Mouse (Mus musculus) forebrain, embryonic 13.5 days (tissue): ENCODE results near the gene Scai. TPM values are rescaled to one million over a fixed set of nuclear protein-coding genes. Genes with fewer than 3 reads are reported as not detected.

Experiments used
- ATAC-seq: fragments of 200-750 bp; cut with Nextera tagmentation; 2 replicates; pipeline ENCODE4 v1.8.0; 2017
- H3K27ac ChIP-seq: fragments of 300-500 bp; sonication (generic); 2 replicates; pipeline ENCODE4 v1.5.1; 2015; ENCODE audit warnings: inconsistent platforms, mild to moderate bottlenecking, moderate library complexity
- H3K27me3 ChIP-seq: fragments of 300-500 bp; sonication (generic); 2 replicates; pipeline ENCODE4 v1.6.1; 2015; ENCODE audit warnings: mild to moderate bottlenecking, inconsistent platforms
- H3K36me3 ChIP-seq: fragments of 300-500 bp; sonication (generic); 2 replicates; pipeline ENCODE4 v1.6.1; 2015; ENCODE audit warnings: mild to moderate bottlenecking, inconsistent platforms; ENCODE audit not compliant: poor library complexity, severe bottlenecking
- H3K4me1 ChIP-seq: fragments of 300-500 bp; sonication (generic); 2 replicates; pipeline ENCODE4 v1.6.1; 2015; ENCODE audit warnings: inconsistent platforms
- H3K4me2 ChIP-seq: fragments of 300-500 bp; sonication (generic); 2 replicates; pipeline ENCODE4 v1.6.1; 2015; ENCODE audit warnings: inconsistent platforms, mild to moderate bottlenecking, moderate library complexity
- H3K4me3 ChIP-seq: fragments of 300-500 bp; sonication (generic); 2 replicates; pipeline ENCODE4 v1.5.1; 2015; ENCODE audit warnings: mild to moderate bottlenecking, inconsistent platforms
- H3K9ac ChIP-seq: fragments of 300-500 bp; sonication (generic); 2 replicates; pipeline ENCODE4 v1.6.1; 2015; ENCODE audit warnings: mild to moderate bottlenecking, inconsistent platforms
- H3K9me3 ChIP-seq: fragments of 300-500 bp; sonication (generic); replicated peaks from 2 replicates; pipeline ENCODE4 v1.6.1; 2016; ENCODE audit warnings: inconsistent platforms
- WGBS: fragments of 180-500 bp; shearing (Covaris S2); methylation state at CpG from one replicate; pipeline ENCODE4 v1.1.7; 2015; 5-methylcytosine and 5-hydroxymethylcytosine counted together
- polyA plus RNA-seq: library from polyadenylated mRNA; unstranded; fragments of >200 nt; fragmentation: Nextera tagmentation; extraction: Ambion mirVana; gene quantifications from 2 replicates; pipeline ENCODE4 v1.2.1, GENCODE M21; 2015

The Scai gene
- polyA plus RNA-seq, 1 experiment from 2014 or later: 17.0 TPM

DNA sequence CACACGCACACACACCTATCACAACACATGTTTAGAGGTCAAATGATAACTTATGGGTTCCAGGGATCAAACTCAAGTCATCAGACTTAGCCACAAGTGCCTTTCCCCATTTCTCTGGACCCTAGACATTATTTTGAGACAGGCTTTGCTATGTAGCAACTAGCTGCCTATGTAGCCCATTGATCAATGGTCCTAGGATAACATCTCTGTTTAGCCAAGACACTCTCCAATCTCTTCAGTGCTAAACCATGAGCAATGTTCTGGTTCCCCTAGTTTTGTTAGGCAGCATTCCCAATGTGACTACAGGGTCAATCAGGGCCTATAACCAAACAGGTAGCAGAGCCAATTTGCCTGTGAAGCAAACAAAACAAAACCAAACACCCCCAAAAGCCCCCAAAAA, 142.0 kb downstream of the Scai start:
- ATAC-seq: no peak
- Histone ChIP-seq H3K9ac (no peak overlapping the region), H3K4me1 (no peaks in the 10 kb centered on the region), H3K36me3 (peaks cover 83% of the 10 kb centered on the region), H3K27ac (no peak overlapping the region), H3K9me3 (no peaks in the 10 kb centered on the region), H3K4me2 (no peak overlapping the region), H3K4me3 (no peak overlapping the region), H3K27me3 (no peaks in the 10 kb centered on the region)
- WGBS: 100% methylated on average over 1 of the region's 1 CpGs

DNA sequence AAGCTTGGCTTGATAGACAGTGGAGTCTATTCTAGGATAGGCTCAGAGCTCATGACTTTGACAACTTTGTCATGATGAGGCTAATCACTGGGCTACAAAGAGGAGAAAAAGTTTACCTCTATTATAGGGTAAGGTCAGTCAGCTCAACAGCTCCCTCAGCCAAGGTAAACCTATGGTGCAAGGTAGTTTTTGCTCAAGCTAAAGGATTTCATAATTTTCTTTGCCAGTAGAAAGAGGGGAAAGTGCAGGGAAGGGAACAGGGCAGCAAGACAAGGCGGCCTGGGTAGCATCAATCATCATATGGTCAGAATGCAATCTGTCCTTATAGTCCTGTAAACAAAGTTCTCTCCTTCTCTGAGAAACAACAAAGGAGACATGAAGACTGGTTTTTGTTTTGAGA, 150.3 kb downstream of the Scai start:
- H3K36me3 ChIP-seq: peaks cover 81% of the 10 kb centered on the region
- WGBS: 100% methylated on average over 1 of the region's 1 CpGs
- ATAC-seq: no peak

DNA sequence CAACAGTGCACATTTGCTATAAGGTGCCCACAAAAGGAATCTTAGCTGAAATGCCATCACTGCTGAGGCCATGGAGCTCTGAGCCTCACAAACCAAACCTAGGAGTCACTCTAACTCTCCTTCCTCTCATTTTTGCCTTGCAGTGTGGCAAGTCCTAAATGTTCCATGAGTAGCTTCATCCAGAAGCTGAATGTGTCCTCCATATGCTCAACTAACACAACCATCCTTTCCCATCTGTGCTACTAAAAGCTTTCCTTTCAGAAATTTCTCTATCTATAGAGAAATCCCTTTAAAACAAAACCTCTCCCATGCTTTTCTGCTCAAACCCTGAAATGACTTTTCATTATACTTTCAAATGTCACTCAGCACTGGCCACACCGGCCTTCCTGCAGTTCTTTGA, 158.9 kb downstream of the Scai start:
- no peaks in the 10 kb centered on the region for H3K27me3 ChIP-seq
- no peak overlapping the region for H3K4me3 ChIP-seq
- WGBS: 92% methylated on average over 1 of the region's 1 CpGs
- no peaks in the 10 kb centered on the region for H3K9me3 ChIP-seq
- peaks cover 88% of the 10 kb centered on the region for H3K36me3 ChIP-seq
- no peaks in the 10 kb centered on the region for H3K4me1 ChIP-seq
- ATAC-seq: no peak
- no peak overlapping the region for H3K27ac ChIP-seq
- no peak overlapping the region for H3K4me2 ChIP-seq
- no peak overlapping the region for H3K9ac ChIP-seq

More for the DNA sequence above, 150.3 kb downstream of the Scai start:
- no peak overlapping the region for H3K9ac ChIP-seq
- H3K27me3 ChIP-seq: no peaks in the 10 kb centered on the region
- no peak overlapping the region for H3K4me3 ChIP-seq
- H3K9me3 ChIP-seq: no peaks in the 10 kb centered on the region
- H3K4me2 ChIP-seq: no peak overlapping the region
- no peaks in the 10 kb centered on the region for H3K4me1 ChIP-seq
- H3K27ac ChIP-seq: no peak overlapping the region

DNA sequence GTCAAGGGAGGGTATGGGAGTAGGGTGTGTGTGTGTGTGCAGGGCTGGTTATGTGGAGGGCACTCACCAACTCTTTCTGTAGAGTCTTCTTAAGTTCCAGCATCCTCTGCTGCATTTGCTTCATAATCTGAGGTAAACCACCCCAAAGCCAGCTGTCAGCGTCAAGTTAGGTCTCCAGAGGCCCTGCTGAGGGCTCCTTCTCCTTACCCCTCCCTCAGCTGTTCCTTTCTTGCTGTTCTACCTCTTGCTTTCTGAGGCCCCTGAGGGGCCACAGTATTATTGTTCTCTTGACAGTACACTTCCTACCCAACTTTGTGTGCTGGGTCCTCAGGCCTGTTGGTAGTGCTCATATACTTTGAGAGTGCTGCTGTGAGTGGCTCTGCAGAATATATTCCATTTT, 170.5 kb downstream of the Scai start:
- no peaks in the 10 kb centered on the region for H3K27me3 ChIP-seq
- no peak for ATAC-seq
- H3K27ac ChIP-seq: no peak overlapping the region
- peaks cover 94% of the 10 kb centered on the region for H3K36me3 ChIP-seq
- no peak overlapping the region for H3K4me3 ChIP-seq
- no peaks in the 10 kb centered on the region for H3K4me1 ChIP-seq
- H3K4me2 ChIP-seq: no peak overlapping the region
- 92% methylated on average over 1 of the region's 1 CpGs for WGBS
- no peak overlapping the region for H3K9ac ChIP-seq
- no peaks in the 10 kb centered on the region for H3K9me3 ChIP-seq

DNA sequence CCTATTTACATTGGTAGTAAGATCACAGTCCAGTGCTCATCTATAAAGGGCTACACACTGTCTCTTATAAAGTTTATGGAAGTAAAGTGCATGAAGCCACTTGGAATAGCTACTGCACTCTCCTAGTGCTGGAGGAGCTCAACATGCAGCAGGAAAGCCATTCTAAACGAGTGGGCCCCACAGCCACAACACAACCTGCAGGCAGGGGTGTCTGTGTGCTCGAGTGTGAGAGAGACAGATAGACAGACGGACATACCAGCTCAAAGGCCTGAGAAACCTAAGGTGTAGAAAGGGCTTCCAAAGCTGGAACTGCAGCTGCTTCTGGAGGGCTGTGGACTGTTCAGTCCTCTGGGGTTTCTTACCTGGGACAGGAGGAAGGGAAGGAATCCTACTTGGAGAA, 174.0 kb downstream of the Scai start:
- H3K4me2 ChIP-seq: no peak overlapping the region
- peaks cover 6% of the 10 kb centered on the region; the same call in 1 of the 2 replicates for H3K4me1 ChIP-seq
- ATAC-seq: no peak
- no peak overlapping the region for H3K9ac ChIP-seq
- H3K36me3 ChIP-seq: peaks cover 87% of the 10 kb centered on the region
- 86% methylated on average over 3 of the region's 3 CpGs for WGBS
- no peak overlapping the region for H3K4me3 ChIP-seq
- no peak overlapping the region for H3K27ac ChIP-seq
- no peaks in the 10 kb centered on the region for H3K27me3 ChIP-seq
- no peaks in the 10 kb centered on the region for H3K9me3 ChIP-seq

Other genes with a start within 250 kb of the Scai start
- gene Wdr38, start 193.3 kb downstream of the Scai start, polyA plus RNA-seq: 1.6 and 2.1 TPM in 2 replicates
- 138 and 148 TPM in 2 replicates for gene Arpc5l, start 185.4 kb downstream of the Scai start, polyA plus RNA-seq
- gene Rpl35, start 185.1 kb downstream of the Scai start, polyA plus RNA-seq: 803 and 1,001 TPM in 2 replicates
- gene Golga1, start 125.2 kb downstream of the Scai start, polyA plus RNA-seq: 38.2 and 38.3 TPM in 2 replicates
- 76.4 and 79.7 TPM in 2 replicates for gene Ppp6c, start 35.7 kb upstream of the Scai start, polyA plus RNA-seq